Mouse (Mus musculus): ENCODE measurements at regions not wholly inside any gene's neighbourhood (a gene's known extent, or its start where the extent isn't known, plus 50 kb on each side); places are given as distances from the start of the nearest gene placed in this dataset.

DNA sequence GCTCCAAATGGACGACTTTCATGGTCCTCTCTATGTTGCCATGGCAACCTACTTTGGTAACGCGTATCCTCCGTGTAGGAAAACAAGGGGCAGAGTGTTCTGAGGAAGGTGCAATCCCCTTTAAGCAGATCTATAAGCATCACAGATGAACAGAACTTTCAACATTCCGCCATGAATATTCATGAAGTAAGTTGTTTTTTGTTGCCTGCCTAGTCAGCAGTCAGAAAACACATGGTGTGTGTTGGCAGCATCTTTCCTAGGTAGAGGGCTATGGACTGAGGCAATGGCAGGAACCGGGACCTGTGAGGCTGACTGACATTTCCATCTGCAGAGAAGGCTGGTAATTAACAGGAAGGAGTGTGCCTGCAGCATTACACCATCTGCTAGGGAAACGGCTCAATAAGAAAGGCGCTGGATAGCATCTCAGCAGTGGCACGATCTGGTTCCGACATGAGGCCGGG is 544.0 kb downstream of the Rnf144a start:
- Histone ChIP-seq H3K9ac (replicated peaks; ENCODE audit: low read depth, low read length) (no peak overlapping the region), H3K9me3 (ENCODE audit: control insufficient read depth, low read length) (no peaks in the 10 kb centered on the region), H3K27ac (ENCODE audit: low read depth, low read length) (peak overlapping the region; percentile 62), H3K4me3 (ENCODE audit: low read depth, low read length) (no peak overlapping the region), H3K4me2 (ENCODE audit: low read depth, low read length) (peak overlapping the region; percentile 21; the same call in 1 of the 2 replicates), H3K4me1 (ENCODE audit: control insufficient read depth, insufficient read depth, low read length) (peaks cover 7% of the 10 kb centered on the region; the same call in 1 of the 2 replicates), H3K27me3 (ENCODE audit: control insufficient read depth, insufficient read depth, low read length) (no peaks in the 10 kb centered on the region), H3K36me3 (ENCODE audit: control insufficient read depth, insufficient read depth, low read length) (no peaks in the 10 kb centered on the region)
- ATAC-seq (ENCODE audit: low read depth) = peak; percentile 96
- 16% methylated on average over 11 of the region's 11 CpGs for WGBS

DNA sequence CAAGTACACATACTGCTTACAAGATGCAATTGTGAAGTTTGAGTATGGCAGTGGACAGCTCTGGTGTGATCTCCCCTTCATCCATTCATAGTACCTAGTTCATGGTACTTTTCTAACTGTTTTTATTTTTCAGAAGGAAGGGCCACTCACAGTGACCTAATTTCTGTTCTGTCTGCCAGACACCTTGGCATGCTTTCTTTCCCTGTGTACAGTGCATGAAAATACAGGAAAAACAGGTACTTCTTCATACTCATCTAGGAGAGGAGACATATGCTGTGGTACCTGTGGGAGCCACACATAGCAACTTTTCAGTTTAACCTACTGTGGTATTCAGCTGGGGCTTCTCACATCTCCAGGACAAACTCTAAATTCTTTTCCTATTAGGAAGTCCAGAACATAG is 545.2 kb downstream of the Rnf144a start:
- Histone ChIP-seq H3K4me3 (ENCODE audit: low read depth, low read length) (no peak overlapping the region), H3K9ac (replicated peaks; ENCODE audit: low read depth, low read length) (no peak overlapping the region), H3K9me3 (ENCODE audit: control insufficient read depth, low read length) (no peaks in the 10 kb centered on the region), H3K27ac (ENCODE audit: low read depth, low read length) (no peak overlapping the region), H3K4me2 (ENCODE audit: low read depth, low read length) (no peak overlapping the region), H3K4me1 (ENCODE audit: control insufficient read depth, insufficient read depth, low read length) (peaks cover 7% of the 10 kb centered on the region; the same call in 1 of the 2 replicates), H3K27me3 (ENCODE audit: control insufficient read depth, insufficient read depth, low read length) (no peaks in the 10 kb centered on the region), H3K36me3 (ENCODE audit: control insufficient read depth, insufficient read depth, low read length) (no peaks in the 10 kb centered on the region)
- ATAC-seq (ENCODE audit: low read depth) = no peak

DNA sequence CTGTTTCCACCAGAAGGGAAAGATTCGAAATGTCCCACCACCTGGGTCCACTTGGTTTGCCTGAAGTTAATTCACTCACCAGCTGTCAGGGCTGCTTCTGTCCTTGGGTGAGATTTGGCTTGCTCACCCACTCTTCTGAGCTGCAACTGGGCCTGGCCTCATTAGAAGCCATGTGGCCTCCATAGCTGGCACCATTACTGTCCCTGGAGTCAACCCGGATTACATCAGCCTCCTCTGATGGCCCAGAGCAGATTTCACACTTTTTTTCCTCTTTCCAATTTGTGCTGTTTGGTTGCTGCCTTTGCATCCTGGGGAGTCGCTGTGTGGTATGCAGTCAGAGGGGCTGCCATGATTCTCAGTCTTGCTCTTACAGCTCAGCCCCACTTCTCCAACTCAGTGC is 550.0 kb downstream of the Rnf144a start:
- WGBS = 82% methylated on average over 3 of the region's 3 CpGs
- H3K9ac ChIP-seq (replicated peaks; ENCODE audit: low read depth, low read length) = no peak overlapping the region
- no peaks in the 10 kb centered on the region for H3K4me1 ChIP-seq (ENCODE audit: control insufficient read depth, insufficient read depth, low read length)
- H3K4me2 ChIP-seq (ENCODE audit: low read depth, low read length) = no peak overlapping the region
- no peaks in the 10 kb centered on the region for H3K9me3 ChIP-seq (ENCODE audit: control insufficient read depth, low read length)
- no peaks in the 10 kb centered on the region for H3K36me3 ChIP-seq (ENCODE audit: control insufficient read depth, insufficient read depth, low read length)
- no peak overlapping the region for H3K4me3 ChIP-seq (ENCODE audit: low read depth, low read length)
- H3K27me3 ChIP-seq (ENCODE audit: control insufficient read depth, insufficient read depth, low read length) = no peaks in the 10 kb centered on the region
- no peak overlapping the region for H3K27ac ChIP-seq (ENCODE audit: low read depth, low read length)
- ATAC-seq (ENCODE audit: low read depth) = no peak; the same call in 1 of the 2 replicates

DNA sequence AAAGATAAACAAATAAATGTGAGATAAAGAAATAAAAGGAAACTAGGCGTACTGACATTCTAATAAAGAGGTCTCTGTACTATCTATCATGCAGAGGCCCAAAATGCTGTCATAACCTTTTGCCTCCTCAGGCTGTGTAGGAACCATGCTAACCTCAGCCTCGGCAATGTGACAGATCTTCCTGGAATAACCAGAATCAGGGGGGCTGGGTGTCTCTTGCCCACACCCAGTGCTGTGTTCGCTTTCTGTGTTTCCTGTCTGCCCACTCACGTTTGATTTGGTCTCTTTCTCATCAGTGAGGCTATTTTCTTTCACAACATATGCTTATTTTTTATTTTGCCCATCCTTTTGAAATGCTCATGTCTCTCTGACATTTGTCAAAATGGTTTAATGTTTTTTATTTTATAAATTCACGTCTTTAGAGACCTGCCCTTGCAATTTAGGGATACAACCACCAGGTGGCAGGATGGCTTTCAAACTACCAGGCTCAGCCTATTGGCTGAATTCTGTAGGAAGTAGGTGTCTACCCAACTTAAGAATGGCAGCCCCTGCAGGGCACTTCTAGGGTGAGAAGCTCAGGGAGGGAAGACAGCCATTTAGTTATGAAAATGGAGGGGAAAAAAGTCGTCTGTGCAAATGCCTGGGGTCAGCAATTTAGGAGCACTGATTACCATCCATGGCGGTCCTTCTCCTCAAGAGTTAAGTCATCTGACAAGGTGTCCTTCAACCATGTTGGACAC is 550.8 kb downstream of the Rnf144a start:
- no peaks in the 10 kb centered on the region for H3K36me3 ChIP-seq (ENCODE audit: control insufficient read depth, insufficient read depth, low read length)
- no peaks in the 10 kb centered on the region for H3K27me3 ChIP-seq (ENCODE audit: control insufficient read depth, insufficient read depth, low read length)
- 73% methylated on average over 7 of the region's 7 CpGs for WGBS
- no peak overlapping the region for H3K9ac ChIP-seq (replicated peaks; ENCODE audit: low read depth, low read length)
- no peak overlapping the region for H3K4me2 ChIP-seq (ENCODE audit: low read depth, low read length)
- no peak for ATAC-seq (ENCODE audit: low read depth)
- no peak overlapping the region for H3K27ac ChIP-seq (ENCODE audit: low read depth, low read length)
- H3K9me3 ChIP-seq (ENCODE audit: control insufficient read depth, low read length) = no peaks in the 10 kb centered on the region
- H3K4me1 ChIP-seq (ENCODE audit: control insufficient read depth, insufficient read depth, low read length) = no peaks in the 10 kb centered on the region
- no peak overlapping the region for H3K4me3 ChIP-seq (ENCODE audit: low read depth, low read length)

DNA sequence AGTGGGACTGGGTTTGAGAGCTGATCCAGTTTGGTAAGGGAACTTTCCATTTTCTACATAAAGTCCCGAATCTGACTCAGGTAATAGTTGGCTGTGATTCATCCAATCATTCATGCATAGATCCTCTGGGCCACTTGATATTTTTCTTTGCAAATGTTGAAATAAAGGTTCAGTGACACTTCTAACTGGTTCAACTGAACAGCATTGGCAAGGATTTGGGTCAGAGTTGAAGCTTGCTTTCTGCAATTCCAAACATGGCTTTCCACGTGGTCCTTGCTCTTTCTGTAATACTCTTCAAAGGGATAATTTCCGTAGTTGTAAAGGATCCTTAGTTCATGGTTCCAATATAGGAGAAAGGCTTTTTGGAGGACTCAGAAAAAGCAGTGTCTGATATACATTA is 554.0 kb downstream of the Rnf144a start:
- Histone ChIP-seq H3K4me3 (ENCODE audit: low read depth, low read length) (no peak overlapping the region), H3K9me3 (ENCODE audit: control insufficient read depth, low read length) (no peaks in the 10 kb centered on the region), H3K36me3 (ENCODE audit: control insufficient read depth, insufficient read depth, low read length) (no peaks in the 10 kb centered on the region), H3K27ac (ENCODE audit: low read depth, low read length) (no peak overlapping the region), H3K4me1 (ENCODE audit: control insufficient read depth, insufficient read depth, low read length) (no peaks in the 10 kb centered on the region), H3K4me2 (ENCODE audit: low read depth, low read length) (no peak overlapping the region), H3K9ac (replicated peaks; ENCODE audit: low read depth, low read length) (no peak overlapping the region), H3K27me3 (ENCODE audit: control insufficient read depth, insufficient read depth, low read length) (no peaks in the 10 kb centered on the region)
- ATAC-seq (ENCODE audit: low read depth) = no peak
- 85% methylated on average over 3 of the region's 3 CpGs for WGBS

DNA sequence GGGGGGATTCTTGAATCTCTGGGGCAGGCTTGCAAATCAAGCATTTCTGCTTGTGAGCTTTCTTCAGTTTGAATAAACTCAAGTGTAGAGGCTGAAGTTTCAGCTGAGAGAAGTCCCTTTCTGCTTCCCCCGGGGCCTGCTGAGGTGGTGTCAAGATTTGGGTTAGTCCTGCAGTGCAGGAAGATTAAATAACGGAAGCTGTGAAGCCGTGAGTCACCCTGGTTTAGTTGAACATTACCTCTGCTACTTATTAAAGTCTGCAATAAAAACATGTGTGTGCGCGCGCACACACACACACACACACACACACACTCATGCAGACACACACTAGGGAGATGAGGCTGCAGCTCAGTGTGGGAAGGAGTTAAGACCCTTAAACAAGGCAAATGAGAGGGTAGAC is 556.7 kb downstream of the Rnf144a start:
- Histone ChIP-seq H3K9me3 (ENCODE audit: control insufficient read depth, low read length) (no peaks in the 10 kb centered on the region), H3K36me3 (ENCODE audit: control insufficient read depth, insufficient read depth, low read length) (no peaks in the 10 kb centered on the region), H3K4me2 (ENCODE audit: low read depth, low read length) (no peak overlapping the region), H3K27ac (ENCODE audit: low read depth, low read length) (no peak overlapping the region), H3K9ac (replicated peaks; ENCODE audit: low read depth, low read length) (no peak overlapping the region), H3K4me3 (ENCODE audit: low read depth, low read length) (no peak overlapping the region), H3K4me1 (ENCODE audit: control insufficient read depth, insufficient read depth, low read length) (no peaks in the 10 kb centered on the region), H3K27me3 (ENCODE audit: control insufficient read depth, insufficient read depth, low read length) (no peaks in the 10 kb centered on the region)
- WGBS = 89% methylated on average over 6 of the region's 6 CpGs
- ATAC-seq (ENCODE audit: low read depth) = no peak

DNA sequence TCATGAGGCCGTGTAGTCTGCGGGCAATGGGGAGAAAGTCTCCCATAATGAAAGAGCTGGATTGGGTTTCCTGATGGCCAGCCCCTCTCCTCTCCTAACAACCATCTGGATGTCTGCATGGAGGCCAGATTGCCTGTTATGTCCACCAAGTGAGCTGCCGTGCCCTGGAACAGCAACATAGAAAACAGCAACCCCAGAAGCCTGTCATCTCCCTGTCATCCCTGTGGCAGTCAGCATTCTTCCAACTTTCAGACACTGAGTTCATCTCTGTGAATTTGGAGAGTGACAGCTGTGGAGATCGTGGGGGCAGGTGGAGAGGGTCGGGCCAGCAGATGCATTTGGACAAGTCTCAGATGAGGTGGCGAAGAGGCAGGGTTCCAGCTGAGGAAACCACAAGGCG is 585.0 kb downstream of the Rnf144a start:
- Histone ChIP-seq H3K9ac (replicated peaks; ENCODE audit: low read depth, low read length) (no peak overlapping the region), H3K4me1 (ENCODE audit: control insufficient read depth, insufficient read depth, low read length) (no peaks in the 10 kb centered on the region), H3K27me3 (ENCODE audit: control insufficient read depth, insufficient read depth, low read length) (no peaks in the 10 kb centered on the region), H3K9me3 (ENCODE audit: control insufficient read depth, low read length) (no peaks in the 10 kb centered on the region), H3K27ac (ENCODE audit: low read depth, low read length) (no peak overlapping the region), H3K4me2 (ENCODE audit: low read depth, low read length) (no peak overlapping the region), H3K36me3 (ENCODE audit: control insufficient read depth, insufficient read depth, low read length) (no peaks in the 10 kb centered on the region), H3K4me3 (ENCODE audit: low read depth, low read length) (no peak overlapping the region)
- ATAC-seq (ENCODE audit: low read depth) = no peak
- WGBS = 71% methylated on average over 7 of the region's 7 CpGs

DNA sequence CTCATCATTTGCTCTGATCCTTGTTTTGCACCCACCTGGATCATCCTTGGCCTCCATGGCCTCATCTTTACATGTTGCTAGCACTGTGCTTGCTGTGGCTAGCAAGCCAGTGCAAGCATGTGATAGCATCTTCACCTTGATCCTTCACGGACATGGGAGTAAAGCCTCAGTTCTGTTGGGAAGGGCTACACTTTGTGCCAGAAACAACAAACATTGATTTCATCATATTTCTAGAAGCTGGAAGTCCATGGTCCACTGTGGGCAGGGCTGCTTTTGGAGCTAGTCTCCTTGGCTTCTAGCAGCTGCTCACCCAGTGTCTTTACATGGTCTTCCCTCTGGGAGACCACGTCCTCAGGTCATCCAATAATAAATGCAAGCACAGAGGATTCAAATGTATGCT is 587.1 kb downstream of the Rnf144a start:
- no peaks in the 10 kb centered on the region for H3K36me3 ChIP-seq (ENCODE audit: control insufficient read depth, insufficient read depth, low read length)
- H3K4me1 ChIP-seq (ENCODE audit: control insufficient read depth, insufficient read depth, low read length) = no peaks in the 10 kb centered on the region
- H3K27me3 ChIP-seq (ENCODE audit: control insufficient read depth, insufficient read depth, low read length) = no peaks in the 10 kb centered on the region
- no peak overlapping the region for H3K4me2 ChIP-seq (ENCODE audit: low read depth, low read length)
- no peak for ATAC-seq (ENCODE audit: low read depth)
- no peaks in the 10 kb centered on the region for H3K9me3 ChIP-seq (ENCODE audit: control insufficient read depth, low read length)
- 87% methylated on average over 2 of the region's 2 CpGs for WGBS
- H3K4me3 ChIP-seq (ENCODE audit: low read depth, low read length) = no peak overlapping the region
- H3K27ac ChIP-seq (ENCODE audit: low read depth, low read length) = no peak overlapping the region
- H3K9ac ChIP-seq (replicated peaks; ENCODE audit: low read depth, low read length) = no peak overlapping the region

DNA sequence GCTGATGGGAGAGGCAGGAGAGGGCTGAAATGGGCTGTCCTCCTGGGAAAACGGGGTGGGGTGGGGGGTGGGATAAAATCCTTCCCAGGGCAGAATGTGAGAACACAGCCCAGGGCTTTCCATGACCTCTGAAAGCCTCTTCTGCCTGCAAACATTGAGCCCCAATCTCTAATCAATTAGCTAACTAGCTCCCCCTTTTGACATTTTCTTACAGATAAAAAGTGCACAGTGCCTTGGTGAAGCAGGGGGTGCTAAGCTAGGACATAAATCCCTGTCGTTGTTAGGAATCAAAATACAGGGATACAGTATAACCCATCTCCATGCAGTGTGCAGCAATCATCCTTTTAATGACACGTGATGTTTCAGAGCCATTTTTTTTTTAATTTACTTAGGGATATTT is 588.1 kb downstream of the Rnf144a start:
- Histone ChIP-seq H3K4me2 (ENCODE audit: low read depth, low read length) (no peak overlapping the region), H3K27ac (ENCODE audit: low read depth, low read length) (no peak overlapping the region), H3K4me3 (ENCODE audit: low read depth, low read length) (no peak overlapping the region), H3K9me3 (ENCODE audit: control insufficient read depth, low read length) (no peaks in the 10 kb centered on the region), H3K4me1 (ENCODE audit: control insufficient read depth, insufficient read depth, low read length) (no peaks in the 10 kb centered on the region), H3K36me3 (ENCODE audit: control insufficient read depth, insufficient read depth, low read length) (no peaks in the 10 kb centered on the region), H3K27me3 (ENCODE audit: control insufficient read depth, insufficient read depth, low read length) (no peaks in the 10 kb centered on the region), H3K9ac (replicated peaks; ENCODE audit: low read depth, low read length) (no peak overlapping the region)
- 25% methylated on average over 3 of the region's 3 CpGs for WGBS
- ATAC-seq (ENCODE audit: low read depth) = no peak
